Mouse (Mus musculus): ENCODE data around the gene Ubn2. TPM values are rescaled to one million over a fixed set of nuclear protein-coding genes. Genes with fewer than 3 reads are reported as not detected.
"Not testable (repeated sequence)": the region's sequence is repeated elsewhere in the genome, so short reads cannot be mapped to it uniquely, and the experiment has no call there.

Ubn2 gene
- polyA plus RNA-seq, 1 experiment, result 2.3 TPM

DNA sequence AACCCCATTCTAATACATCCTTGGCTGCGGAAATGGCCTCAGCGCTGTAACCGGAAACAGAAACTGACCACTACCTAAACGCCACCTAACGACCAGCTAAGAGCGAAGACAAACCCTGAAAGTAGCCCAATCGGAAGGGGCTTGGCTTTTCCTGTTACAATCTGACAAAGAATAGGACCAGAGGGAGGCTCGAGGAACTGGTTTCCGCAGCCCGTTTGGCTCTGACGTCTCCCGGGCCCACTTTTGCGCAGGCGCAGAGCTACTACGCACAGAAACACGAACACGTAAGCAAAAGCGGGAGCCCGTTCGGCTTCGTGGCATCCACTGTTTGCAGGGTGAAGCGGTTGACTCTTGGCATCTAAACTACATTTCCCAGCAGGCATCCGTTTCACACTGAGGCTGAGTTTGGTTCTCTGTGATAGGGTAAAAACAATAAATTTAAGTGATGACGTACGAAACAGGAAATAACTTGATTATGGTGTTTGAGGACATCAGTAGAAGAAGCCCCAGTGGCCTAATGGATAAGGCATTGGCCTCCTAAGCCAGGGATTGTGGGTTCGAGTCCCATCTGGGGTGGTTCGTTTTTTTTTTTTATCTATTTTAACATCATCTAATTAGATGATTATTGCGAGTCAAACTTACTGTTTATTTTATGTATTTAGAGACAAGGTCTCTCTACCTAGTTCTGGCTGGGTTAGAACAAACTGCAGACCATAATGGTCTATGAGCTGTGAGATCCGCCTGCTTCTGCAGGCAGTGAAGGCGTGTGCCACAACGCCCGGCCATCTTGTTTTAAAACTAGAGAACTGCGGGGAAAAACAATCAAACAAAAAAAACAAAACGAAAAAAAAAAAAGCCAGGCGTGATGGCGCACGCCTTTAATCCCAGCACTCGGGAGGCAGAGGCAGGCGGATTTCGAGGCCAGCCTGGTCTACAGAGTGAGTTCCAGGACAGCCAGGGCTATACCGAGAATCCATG lies 100.0 kb downstream of the Ubn2 start, which contains the start of gene Fmc1:
TSS of gene Fmc1 (plus strand) at position 75 of the 978 bp plus-strand sequence.
- H3K36me3 ChIP-seq (ENCODE audit: control insufficient read depth, insufficient read depth), result no peaks in the 10 kb centered on the region
- no peaks in the 10 kb centered on the region for H3K27me3 ChIP-seq (ENCODE audit: control insufficient read depth, insufficient read depth, insufficient read length)

DNA sequence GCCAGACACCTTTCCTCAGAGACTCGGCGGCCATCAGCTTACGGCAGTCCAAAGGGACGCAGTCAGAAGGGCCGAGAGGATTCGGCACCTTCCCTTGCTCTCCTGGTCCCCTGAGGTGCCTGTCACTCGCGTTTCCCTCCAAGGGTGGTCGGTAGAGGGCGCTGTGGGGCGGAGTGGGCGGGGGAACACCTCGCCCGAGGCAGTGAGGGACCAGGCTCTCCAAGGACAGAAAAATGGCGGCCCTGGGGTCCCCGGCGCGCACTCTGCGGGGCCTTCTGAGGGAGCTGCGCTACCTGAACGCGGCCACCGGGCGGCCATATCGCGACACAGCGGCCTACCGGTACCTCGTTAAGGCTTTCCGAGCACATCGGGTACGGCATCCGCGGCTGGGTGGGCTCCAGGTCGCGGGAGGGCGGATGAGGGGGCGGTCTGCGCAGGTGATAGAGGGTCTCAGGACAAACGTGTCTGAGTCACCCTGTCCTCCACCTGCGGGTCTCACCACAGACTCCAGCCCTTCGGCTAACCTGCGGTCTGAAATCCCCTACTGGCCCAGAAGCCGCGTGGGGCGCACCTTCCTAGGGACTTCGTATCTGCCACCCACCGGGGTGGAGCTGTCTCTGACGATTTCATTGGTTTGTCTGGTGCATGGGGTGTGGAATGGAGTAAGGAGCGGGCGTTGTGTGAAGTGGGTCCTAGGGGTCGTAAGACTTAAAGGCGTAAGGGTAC lies 101.1 kb downstream of the Ubn2 start:
- Histone ChIP-seq H3K79me2 (ENCODE audit: control insufficient read depth, insufficient read depth) (no peaks in the 10 kb centered on the region), H3K4me3 (peak overlapping the region; percentile 83), H3K4me2 (ENCODE audit: low read depth) (peak overlapping the region; percentile 77), H3K36me3 (ENCODE audit: control insufficient read depth, insufficient read depth) (no peaks in the 10 kb centered on the region), H3ac (ENCODE audit: control insufficient read depth, insufficient read length) (peak overlapping the region; percentile 79), H3K27me3 (ENCODE audit: control insufficient read depth, insufficient read depth, insufficient read length) (no peaks in the 10 kb centered on the region)
- TF ChIP-seq USF1 (IDR thresholded peaks at IDR 0.05; ENCODE audit: low read depth) (no peak), TCF3 (IDR thresholded peaks at IDR 0.05; ENCODE audit: insufficient read length, low read depth) (no peak), POLR2A (IDR thresholded peaks at IDR 0.05; ENCODE audit: insufficient read length, low read depth) (peak; percentile 57), E2F4 (IDR thresholded peaks at IDR 0.05; ENCODE audit: insufficient read depth) (peak; percentile 52), CEBPB (IDR thresholded peaks at IDR 0.05; ENCODE audit: insufficient read depth, poor library complexity, severe bottlenecking) (no peak), POLR2AphosphoS2 (IDR thresholded peaks at IDR 0.05; ENCODE audit: insufficient read length, low read depth) (peak; percentile 46), MYOD1 (IDR thresholded peaks at IDR 0.05; ENCODE audit: control insufficient read depth in 1 of 3, insufficient read length in 2 of 3, low read depth in 2 of 3) (no peak), MAX (IDR thresholded peaks at IDR 0.05; ENCODE audit: low read depth) (no peak), MYOG (IDR thresholded peaks at IDR 0.05; ENCODE audit: control insufficient read depth in 1 of 3, insufficient read depth in 1 of 3, insufficient read length in 2 of 3, low read depth in 2 of 3) (peak in 2 of 3 experiments; percentile 2 to 9)

More for the DNA sequence above, 100.0 kb downstream of the Ubn2 start, which contains the start of gene Fmc1:
- TF ChIP-seq TCF12 (IDR thresholded peaks at IDR 0.05; ENCODE audit: insufficient read depth, poor library complexity, severe bottlenecking), result no peak
- TF ChIP-seq REST (IDR thresholded peaks at IDR 0.05; ENCODE audit: insufficient read depth, insufficient read length), result no peak
- TF ChIP-seq MAX (IDR thresholded peaks at IDR 0.05; ENCODE audit: low read depth), result no peak
- 0 out of 2 replicates have a peak, but pooled peaks have one; percentile 16 for TF ChIP-seq CEBPB (IDR thresholded peaks at IDR 0.05; ENCODE audit: insufficient read depth, poor library complexity, severe bottlenecking)
- no peak for TF ChIP-seq MYOD1 (IDR thresholded peaks at IDR 0.05; ENCODE audit: control insufficient read depth in 1 of 3, insufficient read length in 2 of 3, low read depth in 2 of 3)
- no peak for TF ChIP-seq POLR2AphosphoS2 (IDR thresholded peaks at IDR 0.05; ENCODE audit: insufficient read length, low read depth)
- peak; percentile 31 for TF ChIP-seq SRF (IDR thresholded peaks at IDR 0.05; ENCODE audit: control insufficient read depth, insufficient read length, low read depth)
- TF ChIP-seq E2F4 (IDR thresholded peaks at IDR 0.05; ENCODE audit: insufficient read depth), result no peak
- no peak for TF ChIP-seq TCF3 (IDR thresholded peaks at IDR 0.05; ENCODE audit: insufficient read length, low read depth)
- TF ChIP-seq USF1 (IDR thresholded peaks at IDR 0.05; ENCODE audit: low read depth), result no peak
- peak; percentile 60 for TF ChIP-seq POLR2A (IDR thresholded peaks at IDR 0.05; ENCODE audit: insufficient read length, low read depth)
- H3ac ChIP-seq (ENCODE audit: control insufficient read depth, insufficient read length), result peak within 1 kb of the TSS; percentile 79
- no peaks in the 10 kb centered on the region for H3K79me2 ChIP-seq (ENCODE audit: control insufficient read depth, insufficient read depth)
- H3K4me2 ChIP-seq (ENCODE audit: low read depth), result peak within 1 kb of the TSS; percentile 99
- peak within 1 kb of the TSS; percentile 83 for H3K4me3 ChIP-seq

DNA sequence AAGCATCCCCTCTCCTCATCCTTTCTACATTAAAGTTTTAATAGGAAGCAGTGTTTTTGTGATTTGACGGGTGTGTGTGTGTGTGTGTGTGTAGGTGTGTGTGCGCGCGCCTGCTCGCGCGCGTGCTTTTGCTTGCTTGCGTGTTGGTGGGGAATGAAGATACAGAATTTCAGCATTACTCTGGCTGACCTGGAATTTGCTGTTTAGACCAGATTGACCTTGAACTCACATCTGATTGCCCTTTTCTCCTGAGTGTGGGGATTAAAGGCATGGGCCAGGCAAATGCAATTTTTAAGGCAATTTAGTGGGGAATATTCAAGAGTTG lies 101.6 kb downstream of the Ubn2 start:
- Histone ChIP-seq H3K27me3 (ENCODE audit: control insufficient read depth, insufficient read depth, insufficient read length) (no peaks in the 10 kb centered on the region), H3K4me2 (ENCODE audit: low read depth) (peak overlapping the region; percentile 63), H3K79me2 (ENCODE audit: control insufficient read depth, insufficient read depth) (no peaks in the 10 kb centered on the region), H3K4me3 (peak overlapping the region; percentile 83), H3K36me3 (ENCODE audit: control insufficient read depth, insufficient read depth) (no peaks in the 10 kb centered on the region), H3ac (ENCODE audit: control insufficient read depth, insufficient read length) (peak overlapping the region; percentile 79)
- no peak for TF ChIP-seq REST (IDR thresholded peaks at IDR 0.05; ENCODE audit: insufficient read depth, insufficient read length)
- TF ChIP-seq MYOD1 (IDR thresholded peaks at IDR 0.05; ENCODE audit: control insufficient read depth in 1 of 3, insufficient read length in 2 of 3, low read depth in 2 of 3), result no peak
- TF ChIP-seq TCF12 (IDR thresholded peaks at IDR 0.05; ENCODE audit: insufficient read depth, poor library complexity, severe bottlenecking), result no peak
- no peak for TF ChIP-seq POLR2A (IDR thresholded peaks at IDR 0.05; ENCODE audit: insufficient read length, low read depth)
- no peak for TF ChIP-seq E2F4 (IDR thresholded peaks at IDR 0.05; ENCODE audit: insufficient read depth)
- TF ChIP-seq CEBPB (IDR thresholded peaks at IDR 0.05; ENCODE audit: insufficient read depth, poor library complexity, severe bottlenecking), result no peak

DNA sequence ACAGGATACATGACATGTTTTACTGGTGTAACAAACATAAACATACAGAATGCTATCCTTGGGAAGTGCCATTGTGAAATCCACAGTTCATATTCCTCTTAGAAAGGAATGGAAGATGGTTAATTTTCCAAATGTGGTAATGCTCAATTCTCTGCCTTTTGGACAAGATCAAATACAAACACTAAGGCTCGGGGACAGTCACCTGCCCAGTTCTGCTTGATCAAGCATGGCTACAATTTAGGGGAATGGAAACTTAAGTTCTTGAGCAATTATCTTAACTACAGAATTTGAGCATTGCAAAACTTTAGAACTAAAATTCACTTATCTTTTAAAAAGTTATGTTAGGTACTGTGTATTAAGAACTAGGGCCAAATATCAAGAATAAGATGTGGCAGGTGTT lies 102.0 kb downstream of the Ubn2 start:
- no peak for TF ChIP-seq MYOD1 (IDR thresholded peaks at IDR 0.05; ENCODE audit: control insufficient read depth in 1 of 3, insufficient read length in 2 of 3, low read depth in 2 of 3)
- no peak for TF ChIP-seq CEBPB (IDR thresholded peaks at IDR 0.05; ENCODE audit: insufficient read depth, poor library complexity, severe bottlenecking)
- no peak for TF ChIP-seq TCF12 (IDR thresholded peaks at IDR 0.05; ENCODE audit: insufficient read depth, poor library complexity, severe bottlenecking)
- no peak for TF ChIP-seq USF1 (IDR thresholded peaks at IDR 0.05; ENCODE audit: low read depth)
- H3K36me3 ChIP-seq (ENCODE audit: control insufficient read depth, insufficient read depth), result no peaks in the 10 kb centered on the region
- H3K4me3 ChIP-seq, result peak overlapping the region; percentile 83
- H3K4me2 ChIP-seq (ENCODE audit: low read depth), result peak overlapping the region; percentile 63
- H3K27me3 ChIP-seq (ENCODE audit: control insufficient read depth, insufficient read depth, insufficient read length), result no peaks in the 10 kb centered on the region
- H3K79me2 ChIP-seq (ENCODE audit: control insufficient read depth, insufficient read depth), result no peaks in the 10 kb centered on the region
- peak overlapping the region; percentile 79 for H3ac ChIP-seq (ENCODE audit: control insufficient read depth, insufficient read length)

DNA sequence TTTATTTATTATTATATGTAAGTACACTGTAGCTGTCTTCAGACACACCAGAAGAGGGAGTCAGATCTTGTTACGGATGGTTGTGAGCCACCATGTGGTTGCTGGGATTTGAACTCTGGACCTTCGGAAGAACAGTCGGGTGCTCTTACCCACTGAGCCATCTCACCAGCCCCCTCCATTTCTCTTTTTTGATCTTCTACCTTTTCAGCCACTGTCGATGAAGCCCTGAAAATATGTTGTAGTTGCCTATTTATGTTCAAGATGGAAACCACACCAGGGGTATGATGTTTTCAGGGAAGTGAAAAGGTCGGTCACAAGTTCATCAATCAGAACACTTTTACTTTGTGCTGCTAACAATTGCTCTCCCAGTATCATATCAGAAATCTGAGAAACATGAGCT lies 110.4 kb downstream of the Ubn2 start:
- not testable (repeated sequence) for H3K36me3 ChIP-seq (ENCODE audit: control insufficient read depth, insufficient read depth); H3K27me3 ChIP-seq (ENCODE audit: control insufficient read depth, insufficient read depth, insufficient read length); H3ac ChIP-seq (ENCODE audit: control insufficient read depth, insufficient read length); H3K79me2 ChIP-seq (ENCODE audit: control insufficient read depth, insufficient read depth); H3K4me2 ChIP-seq (ENCODE audit: low read depth); H3K4me3 ChIP-seq

DNA sequence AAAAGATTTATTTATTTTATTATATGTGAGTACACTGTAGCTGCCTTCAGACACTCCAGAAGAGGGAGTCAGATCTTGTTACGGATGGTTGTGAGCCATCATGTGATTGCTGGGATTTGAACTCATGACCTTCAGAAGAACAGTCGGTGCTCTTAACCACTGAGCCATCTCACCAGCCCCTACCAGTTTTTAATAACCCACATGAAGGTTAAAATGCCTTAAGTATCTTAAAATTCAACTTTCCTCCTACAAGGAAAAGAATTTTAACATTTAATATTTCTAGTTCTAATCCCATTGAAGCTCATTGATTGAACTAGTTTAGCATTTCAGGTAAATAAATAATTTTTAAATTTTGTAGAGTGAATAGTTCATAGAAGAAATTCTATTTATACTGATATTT lies 113.3 kb downstream of the Ubn2 start:
- H3K36me3 ChIP-seq (ENCODE audit: control insufficient read depth, insufficient read depth); H3ac ChIP-seq (ENCODE audit: control insufficient read depth, insufficient read length); H3K4me3 ChIP-seq; H3K79me2 ChIP-seq (ENCODE audit: control insufficient read depth, insufficient read depth); H3K4me2 ChIP-seq (ENCODE audit: low read depth); H3K27me3 ChIP-seq (ENCODE audit: control insufficient read depth, insufficient read depth, insufficient read length): not testable (repeated sequence)
